Mouse (Mus musculus): Measurements from ENCODE around the gene Isg20.

Gene Isg20

GRCm38 (mm10) chr7:78938957-78939602 lies 25.9 kb downstream of the Isg20 start:
- in situ Hi-C loops (cut with MboI; ENCODE audit: unreplicated experiment in 2 of 2), result loop anchor here in 1 of 2 experiments (25.0 kb wide), 1 partner anchor 648 kb away; no protein-coding TSS in a partner anchor

GRCm38 (mm10) chr7:78940971-78941370 lies 27.7 kb downstream of the Isg20 start:
- in situ Hi-C loops (cut with MboI; ENCODE audit: unreplicated experiment in 2 of 2), result loop anchor here in 1 of 2 experiments (25.0 kb wide), 1 partner anchor 646 kb away; no protein-coding TSS in a partner anchor

DNA sequence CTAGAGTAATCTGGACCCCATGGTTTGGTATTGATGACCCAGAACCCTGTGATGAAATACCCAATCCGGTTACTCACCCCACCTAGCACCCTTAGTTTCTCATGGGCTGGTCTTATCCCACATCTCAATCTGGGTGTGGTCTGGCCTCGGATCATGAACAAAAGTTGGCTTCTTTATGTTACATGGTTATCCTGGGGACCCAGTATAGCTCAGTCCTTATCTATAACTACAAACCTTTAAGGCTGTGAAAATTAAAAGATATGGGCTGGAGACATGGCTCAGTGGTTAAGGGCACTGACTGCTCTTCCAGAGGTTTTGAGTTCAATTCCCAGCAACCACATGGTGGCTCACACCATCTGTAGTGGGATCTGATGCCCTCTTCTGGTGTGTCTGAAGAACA lies 29.3 kb downstream of the Isg20 start:
- in situ Hi-C loops (cut with MboI; ENCODE audit: unreplicated experiment in 2 of 2), result loop anchor here in 1 of 2 experiments (25.0 kb wide), 1 partner anchor 645 kb away; no protein-coding TSS in a partner anchor

DNA sequence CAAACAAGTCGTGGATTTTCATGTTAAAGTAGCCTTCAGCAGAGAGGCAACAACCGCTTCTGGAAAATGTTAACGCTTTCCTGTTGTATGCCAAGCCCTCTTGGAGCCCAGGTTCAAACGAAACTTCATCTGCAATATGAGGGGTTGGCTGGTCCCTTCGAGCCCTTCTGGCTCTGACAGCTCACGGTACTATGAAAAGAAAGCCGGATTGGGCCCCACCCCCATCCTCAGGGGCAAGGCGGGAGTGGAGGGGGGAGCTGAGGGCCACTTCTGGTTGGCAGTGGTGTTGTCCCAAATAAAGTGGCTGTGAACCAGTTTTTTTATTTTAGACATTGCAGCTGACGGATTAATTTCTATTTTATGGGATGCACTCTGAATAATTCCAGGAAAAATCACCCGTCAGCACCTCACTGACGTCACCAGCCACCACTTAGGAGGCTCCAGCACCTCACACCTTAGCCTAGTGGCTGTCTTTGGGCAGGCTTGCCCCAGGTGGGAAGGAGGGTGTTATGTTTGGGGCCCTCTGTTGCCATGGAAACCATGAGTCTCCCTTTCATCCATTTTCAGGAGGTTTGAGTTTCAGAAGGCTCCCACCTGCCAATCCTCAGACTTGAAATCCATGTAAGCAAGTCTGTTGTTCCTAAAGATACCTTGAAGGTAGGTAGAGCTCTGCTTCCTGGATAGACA lies 40.8 kb downstream of the Isg20 start:
- in situ Hi-C loops (cut with MboI; ENCODE audit: unreplicated experiment in 2 of 2), result no loop called here

GRCm38 (mm10) chr7:78954619-78955018 lies 41.4 kb downstream of the Isg20 start:
- in situ Hi-C loops (cut with MboI; ENCODE audit: unreplicated experiment in 2 of 2), result no loop called here

- in situ Hi-C loops (cut with MboI; ENCODE audit: unreplicated experiment in 2 of 2), result no loop called here
Measured at GRCm38 (mm10) chr7:78955086-78955485, 41.9 kb downstream of the Isg20 start.

DNA sequence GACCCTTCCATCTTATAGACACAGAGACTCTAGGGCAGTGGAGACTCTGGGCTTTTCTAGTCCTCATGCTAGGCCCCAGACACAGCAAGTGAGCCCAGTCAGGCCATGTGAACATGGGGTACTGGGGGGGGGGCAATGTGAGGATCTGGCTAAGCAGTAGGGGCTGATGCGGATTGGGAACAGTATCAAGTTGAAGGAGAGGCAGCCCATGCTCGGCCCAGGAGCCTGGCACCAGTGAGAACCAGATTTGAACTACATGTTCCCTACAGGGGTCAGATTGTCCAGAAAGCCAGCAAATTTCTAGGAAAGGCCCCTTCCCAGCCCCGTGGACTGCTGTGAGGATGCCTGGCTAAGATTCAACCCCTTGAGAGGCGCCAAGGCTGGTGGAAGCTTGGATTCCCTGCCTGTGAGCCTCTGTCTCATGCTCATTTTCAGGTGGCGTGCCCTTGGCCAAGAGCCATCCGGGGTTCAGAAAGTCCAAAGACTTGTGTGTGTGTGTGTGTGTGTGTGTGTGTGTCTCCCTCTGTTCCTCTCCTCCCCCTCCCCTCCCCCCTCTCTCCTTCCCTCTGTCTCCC lies 45.4 kb downstream of the Isg20 start:
- in situ Hi-C loops (cut with MboI; ENCODE audit: unreplicated experiment in 2 of 2), result no loop called here

- in situ Hi-C loops (cut with MboI; ENCODE audit: unreplicated experiment in 2 of 2), result no loop called here
Measured at GRCm38 (mm10) chr7:78963891-78964290, 50.7 kb downstream of the Isg20 start.
